Mouse (Mus musculus) left cerebral cortex, adult 2 months (tissue): ENCODE measurements at regions not wholly inside any gene's neighbourhood (a gene's known extent, or its start where the extent isn't known, plus 50 kb on each side); places are given as distances from the start of the nearest gene placed in this dataset.
"Not testable (repeated sequence)": the region's sequence is repeated elsewhere in the genome, so short reads cannot be mapped to it uniquely, and the experiment has no call there.

Experiments
- DNase-seq, 2 experiments: peaks; one replicate each; pipeline ENCODE4 v3.0.0; 2021 to 2022; ENCODE audit warnings: low spot score in 2 of 2, mixed read lengths in 1 of 2; ENCODE audit errors: extremely low spot score in 1 of 2
- H3K27ac ChIP-seq: fragments of 200-600 bp; 2 replicates; pipeline ENCODE4 v1.8.1; 2022
- H3K4me3 ChIP-seq: fragments of 200-600 bp; 2 replicates; pipeline ENCODE4 v1.8.1; 2022
- CTCF ChIP-seq: fragments of 200-600 bp; IDR thresholded peaks from 2 replicates; pipeline ENCODE4 v1.8.1; 2022; ENCODE audit warnings: antibody characterized with exemption, mild to moderate bottlenecking, moderate library complexity
- intact Hi-C: fragments of 180-260 bp; cut with DNase I; formaldehyde crosslinking; loops from one replicate; pipeline ENCODE4 v1.15.1; 2025

GRCm38 (mm10) chr6:109182878-109183277, 354.4 kb downstream of the Edem1 start:
- DNase-seq, result no peak

GRCm38 (mm10) chr6:109193061-109193460, 364.6 kb downstream of the Edem1 start:
- H3K4me3 ChIP-seq, DNase-seq, H3K27ac ChIP-seq, intact Hi-C loops: not testable (repeated sequence)

More at GRCm38 (mm10) chr6:109182878-109183277, 354.4 kb downstream of the Edem1 start:
- H3K27ac ChIP-seq, result no peak overlapping the region
- H3K4me3 ChIP-seq, result no peak overlapping the region
- no peak for TF ChIP-seq CTCF
- intact Hi-C loops, result no loop called here

GRCm38 (mm10) chr6:109193603-109194002, 365.2 kb downstream of the Edem1 start:
- TF ChIP-seq CTCF, result no peak
- intact Hi-C loops, result no loop called here

GRCm38 (mm10) chr6:109209699-109210098, 381.3 kb downstream of the Edem1 start:
- intact Hi-C loops, result no loop called here
- no peak for TF ChIP-seq CTCF
- Histone ChIP-seq H3K4me3 (no peak overlapping the region), H3K27ac (no peak overlapping the region)
- no peak for DNase-seq

More at GRCm38 (mm10) chr6:109193603-109194002, 365.2 kb downstream of the Edem1 start:
- no peak overlapping the region for H3K27ac ChIP-seq
- no peak overlapping the region for H3K4me3 ChIP-seq
- no peak for DNase-seq

- H3K4me3 ChIP-seq, result no peak overlapping the region
- H3K27ac ChIP-seq, result no peak overlapping the region
- TF ChIP-seq CTCF, result no peak
Observed at GRCm38 (mm10) chr6:109230391-109230790, 401.9 kb downstream of the Edem1 start.

GRCm38 (mm10) chr6:109233426-109233825, 405.0 kb downstream of the Edem1 start:
- no peak for TF ChIP-seq CTCF
- intact Hi-C loops, result no loop called here
- Histone ChIP-seq H3K4me3 (no peak overlapping the region), H3K27ac (no peak overlapping the region)
- DNase-seq, result no peak

More at GRCm38 (mm10) chr6:109230391-109230790, 401.9 kb downstream of the Edem1 start:
- no peak for DNase-seq
- intact Hi-C loops, result no loop called here

GRCm38 (mm10) chr6:109245666-109246065, 417.2 kb downstream of the Edem1 start:
- DNase-seq, result no peak
- TF ChIP-seq CTCF, result no peak
- Histone ChIP-seq H3K4me3 (no peak overlapping the region), H3K27ac (no peak overlapping the region)
- intact Hi-C loops, result no loop called here

GRCm38 (mm10) chr6:109246510-109246909, 418.1 kb downstream of the Edem1 start:
- intact Hi-C loops, H3K27ac ChIP-seq, DNase-seq: not testable (repeated sequence)

More at GRCm38 (mm10) chr6:109246510-109246909, 418.1 kb downstream of the Edem1 start:
- not testable (repeated sequence) for H3K4me3 ChIP-seq
